Mouse (Mus musculus): Measurements from ENCODE around the gene Thrap3.

- TF ChIP-seq EP300 (IDR thresholded peaks at IDR 0.05; ENCODE audit: insufficient read depth, low read depth, low read length) = peak; percentile 58
- TF ChIP-seq POLR2A (IDR thresholded peaks at IDR 0.05; ENCODE audit: insufficient read depth, low read depth, low read length) = no peak
- peak; percentile 58 for TF ChIP-seq CTCF (IDR thresholded peaks at IDR 0.05)
Measured at GRCm38 (mm10) chr4:126237721-126238242, 35.2 kb upstream of the Thrap3 start.
